In the genomic region with DNA sequence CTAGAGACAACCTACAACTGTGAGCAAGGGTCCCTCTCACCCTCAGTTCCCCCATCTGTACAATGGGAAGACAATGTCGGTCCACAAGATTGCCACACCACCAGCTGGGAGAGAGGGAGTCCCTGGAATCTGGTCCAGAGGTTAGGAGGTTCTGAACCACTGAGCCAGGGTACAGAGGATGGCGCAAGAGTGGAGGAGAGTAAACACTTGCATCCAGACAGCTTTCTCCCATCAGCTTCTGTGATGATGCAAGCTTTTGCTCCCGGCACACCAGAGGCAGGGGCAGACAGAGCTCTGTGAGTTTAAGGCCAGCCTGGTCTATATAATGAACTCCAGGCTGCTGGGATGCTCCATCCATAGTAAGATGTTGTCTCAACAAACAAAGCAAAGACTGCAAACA, we compare ENCODE assay signal across 8 mouse cellular contexts. TPM values are rescaled to one million over a fixed set of nuclear protein-coding genes. Genes with fewer than 3 reads are reported as not detected.
DNase-seq lines count a peak whose midpoint lies in the region; ATAC-seq and TF ChIP-seq lines count a peak whose summit lies in the region.
"Had no signal": no experiment of that assay in that cellular context is flagged by ENCODE, and none has a peak within 500 bp of the region (broad histone marks: within the 10 kb centered on the region; RNA-seq: fewer than 3 reads in every experiment).

No protein-coding gene starts in this region.

- peak overlapping the region; percentile 13 for H3K27ac ChIP-seq in heart, embryonic 12.5 days (ENCODE audit: poor library complexity, severe bottlenecking)
- H3K27ac ChIP-seq in stomach, embryonic 15.5 days: peak overlapping the region; percentile 79

- DNase-seq in lung, adult 18-20 months: peak; percentile 70 to 78
- no peak for DNase-seq in lung, adult 2 months
- DNase-seq in liver: peak; percentile 47
- no peak for DNase-seq in left cerebral cortex, postnatal 25 days (ENCODE audit: low spot score in 2 of 2)
- no peak for DNase-seq in gastrocnemius, adult 8-10 months (ENCODE audit: low spot score in 2 of 2)
- DNase-seq: cerebellum, adult 8-10 months had no signal

- WGBS in lung, adult 2 months: 37% methylated on average over 3 of the region's 3 CpGs
- WGBS in heart, embryonic 12.5 days: 54% methylated on average over 3 of the region's 3 CpGs
- 42% methylated on average over 3 of the region's 3 CpGs for WGBS in stomach, embryonic 15.5 days

- H3K9me3 ChIP-seq in heart, embryonic 12.5 days (replicated peaks): no peaks in the 10 kb centered on the region
- H3K9me3 ChIP-seq in stomach, embryonic 15.5 days: no peaks in the 10 kb centered on the region

- H3K9ac ChIP-seq in heart, embryonic 12.5 days: 0 out of 2 replicates have a peak overlapping the region, but pooled peaks have one; percentile 22
- no peak overlapping the region for H3K9ac ChIP-seq in stomach, embryonic 15.5 days

- intact Hi-C loops in left cerebral cortex, postnatal 25 days (cut with DNase I): no loop called here

- no peak for TF ChIP-seq CTCF in lung, adult 2 months (IDR thresholded peaks at IDR 0.05; ENCODE audit: insufficient read depth, low read length)

- 0 out of 2 replicates have a peak, but pooled peaks cover 7% of the 10 kb centered on the region for H3K27me3 ChIP-seq in heart, embryonic 12.5 days (replicated peaks)
- H3K27me3 ChIP-seq in stomach, embryonic 15.5 days (replicated peaks): no peaks in the 10 kb centered on the region

- no peak overlapping the region for H3K4me3 ChIP-seq in lung, adult 2 months (replicated peaks; ENCODE audit: extremely low read depth, low read depth, low read length)
- no peak overlapping the region for H3K4me3 ChIP-seq in heart, embryonic 12.5 days
- no peak overlapping the region for H3K4me3 ChIP-seq in stomach, embryonic 15.5 days (replicated peaks)

- no peak for TF ChIP-seq POLR2A in lung, adult 2 months (IDR thresholded peaks at IDR 0.05; ENCODE audit: borderline replicate concordance, extremely low read depth, low read depth, low read length)

- H3K4me1 ChIP-seq in lung, adult 2 months (ENCODE audit: control insufficient read depth, insufficient read depth, low read length): peaks cover 28% of the 10 kb centered on the region
- peaks cover 61% of the 10 kb centered on the region for H3K4me1 ChIP-seq in heart, embryonic 12.5 days (replicated peaks)
- H3K4me1 ChIP-seq in stomach, embryonic 15.5 days: peaks cover 50% of the 10 kb centered on the region

- ATAC-seq in heart, embryonic 12.5 days (ENCODE audit: insufficient number of reproducible peaks, low FRiP score): no peak
- ATAC-seq in stomach, embryonic 15.5 days (ENCODE audit: insufficient read depth, low FRiP score, low read depth): no peak

- no peak overlapping the region for H3K4me2 ChIP-seq in heart, embryonic 12.5 days
- no peak overlapping the region for H3K4me2 ChIP-seq in stomach, embryonic 15.5 days

- H3K36me3 ChIP-seq in heart, embryonic 12.5 days: no peaks in the 10 kb centered on the region
- H3K36me3 ChIP-seq in stomach, embryonic 15.5 days: no peaks in the 10 kb centered on the region

RNA-seq across cellular contexts. Expression of gene Cdc42ep1, which starts 2.2 kb away (rescaled TPM):
- 221 and 277 TPM in 2 replicates for polyA plus RNA-seq in lung, adult 2 months (2012; rRNA removed)
- 40.5 and 40.8 TPM in 2 replicates for polyA plus RNA-seq in heart, embryonic 12.5 days (2016; fragmentation: Nextera tagmentation; extraction: Ambion mirVana)
- polyA plus RNA-seq in stomach, embryonic 15.5 days (2015; fragmentation: Nextera tagmentation; extraction: Ambion mirVana): 54.1 and 62.1 TPM in 2 replicates
- 10 to 100 TPM; 11.9 to 13.2 TPM for total RNA-seq in left cerebral cortex, postnatal 25 days (2021)
- 1 to 10 TPM; 4.1 to 7.3 (median 6.2) TPM for total RNA-seq in gastrocnemius, adult 8-10 months (2022)

RNA-seq across cellular contexts. Expression of gene Lgals2, which starts 15.1 kb away (rescaled TPM):
- polyA plus RNA-seq in lung, adult 2 months (2012; rRNA removed): 6.0 and 7.2 TPM in 2 replicates
- polyA plus RNA-seq in heart, embryonic 12.5 days (2016; fragmentation: Nextera tagmentation; extraction: Ambion mirVana): 0.84 TPM in 1 of 2 replicates, not detected in the other
- polyA plus RNA-seq in stomach, embryonic 15.5 days (2015; fragmentation: Nextera tagmentation; extraction: Ambion mirVana): 210 and 299 TPM in 2 replicates
- not detected for total RNA-seq in left cerebral cortex, postnatal 25 days (2021)
- total RNA-seq in gastrocnemius, adult 8-10 months (2022): not detected

RNA-seq across cellular contexts. Expression of gene Gga1, which starts 36.7 kb away (rescaled TPM):
- polyA plus RNA-seq in lung, adult 2 months (2012; rRNA removed): 113 and 121 TPM in 2 replicates
- polyA plus RNA-seq in heart, embryonic 12.5 days (2016; fragmentation: Nextera tagmentation; extraction: Ambion mirVana): 54.0 and 54.7 TPM in 2 replicates
- polyA plus RNA-seq in stomach, embryonic 15.5 days (2015; fragmentation: Nextera tagmentation; extraction: Ambion mirVana): 47.1 TPM in 2 replicates
- 10 to 100 TPM; 58.0 to 61.2 TPM for total RNA-seq in left cerebral cortex, postnatal 25 days (2021)
- total RNA-seq in gastrocnemius, adult 8-10 months (2022): 10 to 100 TPM; 41.8 to 44.9 (median 43.5) TPM

RNA-seq across cellular contexts. Expression of gene Card10, which starts 37.4 kb away (rescaled TPM):
- 61.5 and 73.5 TPM in 2 replicates for polyA plus RNA-seq in lung, adult 2 months (2012; rRNA removed)
- polyA plus RNA-seq in heart, embryonic 12.5 days (2016; fragmentation: Nextera tagmentation; extraction: Ambion mirVana): 6.1 and 7.5 TPM in 2 replicates
- polyA plus RNA-seq in stomach, embryonic 15.5 days (2015; fragmentation: Nextera tagmentation; extraction: Ambion mirVana): 6.6 and 7.6 TPM in 2 replicates
- 1 to 10 TPM; 3.9 to 4.2 TPM for total RNA-seq in left cerebral cortex, postnatal 25 days (2021)
- total RNA-seq in gastrocnemius, adult 8-10 months (2022): 1 to 10 TPM; 3.4 to 6.0 (median 4.4) TPM

RNA-seq across cellular contexts. Expression of gene Gm49510, which starts 59.2 kb away (rescaled TPM):
- polyA plus RNA-seq in lung, adult 2 months (2012; rRNA removed): 0.04 TPM in 1 of 2 replicates, not detected in the other
- 0.15 and 0.47 TPM in 2 replicates for polyA plus RNA-seq in heart, embryonic 12.5 days (2016; fragmentation: Nextera tagmentation; extraction: Ambion mirVana)
- polyA plus RNA-seq in stomach, embryonic 15.5 days (2015; fragmentation: Nextera tagmentation; extraction: Ambion mirVana): 0.42 and 0.52 TPM in 2 replicates
- total RNA-seq in left cerebral cortex, postnatal 25 days (2021): under 1 TPM; 0.48 to 0.73 TPM
- total RNA-seq in gastrocnemius, adult 8-10 months (2022): not detected

Comparison
In these comparisons a context has a peak if more than half of its experiments do, and no peak if none do; other contexts are left out.
1. DNase-seq: peak in lung, adult 18-20 months (2 of 2) and liver (single experiment); none in lung, adult 2 months (single experiment), left cerebral cortex, postnatal 25 days (0 of 2) and gastrocnemius, adult 8-10 months (0 of 2).
2. RNA of gene Lgals2, which starts 15.1 kb away (polyA plus RNA-seq): 210 to 299 TPM in stomach, embryonic 15.5 days; 6.0 to 7.2 TPM in lung, adult 2 months and 0.84 TPM in heart, embryonic 12.5 days; every median in the first group is over 10 times any median in the second.